Mouse (Mus musculus): ENCODE data around the gene Dmbx1.

DNA sequence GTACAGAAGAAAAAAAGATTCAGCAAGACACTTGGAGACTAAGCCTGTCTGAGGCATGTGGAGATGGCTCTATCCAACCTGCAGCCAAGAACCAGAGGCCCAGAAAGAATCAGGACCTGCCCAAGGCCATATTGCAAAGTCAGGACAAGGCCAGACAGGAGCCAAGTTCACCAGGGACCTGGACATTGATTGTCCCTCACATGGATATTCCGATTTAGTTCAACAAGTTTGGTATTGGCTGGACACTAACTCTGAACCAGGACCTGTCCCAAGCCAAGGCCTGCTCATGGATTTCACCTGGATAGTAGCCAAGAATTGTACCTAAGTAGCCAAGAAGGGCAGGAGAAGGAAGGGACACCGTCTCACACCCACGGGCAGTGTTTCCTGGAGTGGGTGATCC lies 32.9 kb downstream of the Dmbx1 start:
- TF ChIP-seq CTCF (IDR thresholded peaks at IDR 0.05; ENCODE audit: control insufficient read depth, insufficient read depth, insufficient read length) (no peak), MYOD1 (IDR thresholded peaks at IDR 0.05; ENCODE audit: control insufficient read depth, insufficient read length, low read depth) (no peak), USF1 (IDR thresholded peaks at IDR 0.05; ENCODE audit: low read depth) (no peak), FOSL1 (IDR thresholded peaks at IDR 0.05; ENCODE audit: insufficient read depth, low read length, poor library complexity, severe bottlenecking) (no peak), CEBPB (IDR thresholded peaks at IDR 0.05; ENCODE audit: low read depth) (no peak), MAX (IDR thresholded peaks at IDR 0.05) (no peak)

Measured in C2C12 (cell line).